Mouse (Mus musculus) megakaryocyte, embryonic 14.5 days (primary cell): ENCODE results near the gene Ralgapa2.

ENCODE experiments used
- FLI1 ChIP-seq: IDR thresholded peaks from 2 replicates; pipeline ENCODE4 v1.6.1; 2012; ENCODE audit warnings: low read length, inconsistent platforms, mixed read lengths
- GATA1 ChIP-seq: IDR thresholded peaks from 3 replicates; pipeline ENCODE4 v1.6.1; 2012; ENCODE audit warnings: mixed read lengths, low read length, inconsistent platforms, borderline replicate concordance

DNA sequence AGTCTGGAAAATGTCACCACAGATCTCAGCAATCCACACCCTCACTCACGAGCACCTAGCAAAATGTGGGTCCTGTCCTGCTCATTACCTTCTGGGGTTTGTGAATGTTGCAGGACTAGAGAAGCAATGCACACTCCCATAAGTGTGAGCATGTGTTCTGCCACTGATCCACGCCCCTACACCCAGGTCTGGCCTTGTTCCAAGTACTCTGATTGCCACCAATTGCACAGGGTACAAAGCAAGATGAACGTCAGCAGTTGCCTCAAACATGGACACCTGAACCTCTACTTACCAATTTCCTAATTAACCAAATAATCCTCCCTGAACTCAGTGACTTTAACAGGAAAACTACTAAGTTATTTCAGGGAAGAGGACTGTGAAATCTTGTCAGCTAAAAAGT is 68.1 kb downstream of the Ralgapa2 start:
- TF ChIP-seq GATA1, result no peak
- no peak for TF ChIP-seq FLI1
